Mouse (Mus musculus) frontal cortex, postnatal 14 days (tissue): Measurements from ENCODE around the gene Cnmd.

Experiments used
- DNase-seq, 2 experiments: peaks; one replicate each; pipeline ENCODE4 v3.0.0; 2022; ENCODE audit warnings: low spot score in 2 of 2

The Cnmd gene

DNA sequence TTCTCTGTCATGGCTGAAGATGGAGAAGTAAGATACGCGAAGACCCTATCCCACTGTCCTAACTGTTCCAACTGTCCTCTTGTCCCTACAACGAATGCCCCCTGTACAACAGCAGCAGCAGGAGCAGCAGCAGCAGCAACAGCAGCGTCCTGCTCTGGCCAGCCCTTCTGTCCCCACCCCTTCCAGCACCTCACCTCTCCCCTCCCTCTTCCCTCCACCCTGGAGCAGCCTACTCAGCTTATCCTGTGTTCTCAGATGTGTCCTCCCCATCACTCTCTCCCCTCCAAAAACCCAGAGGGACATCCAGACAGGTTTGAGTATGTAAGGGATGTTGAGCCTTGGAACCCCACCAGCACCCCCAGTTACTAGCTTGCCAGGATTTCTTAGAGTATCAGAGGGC lies at the start of gene Cnmd:
Cnmd (minus strand) TSS at position 170 of the 400 bp plus-strand sequence.
- no peak for DNase-seq

DNA sequence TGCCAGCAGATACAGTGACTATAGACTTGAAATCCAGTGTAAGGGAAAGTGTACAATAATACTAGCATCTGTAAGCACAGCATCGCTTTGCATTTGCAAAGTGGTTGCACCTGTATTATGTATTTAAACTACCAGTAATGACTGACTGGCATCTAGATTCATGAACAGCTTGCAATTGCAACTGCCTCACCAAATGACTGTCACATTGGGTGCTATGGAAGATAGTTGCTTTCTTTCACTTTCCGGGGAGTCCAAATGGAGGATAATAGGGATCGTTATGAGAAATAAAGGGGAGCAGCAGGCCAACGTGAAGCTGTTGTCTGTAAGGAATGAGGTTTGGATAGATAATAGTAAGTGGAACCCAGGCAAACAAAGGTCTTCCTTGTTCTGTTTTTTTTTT lies 49.3 kb upstream of the Cnmd start:
- no peak for DNase-seq

- no peak for DNase-seq
Measured at GRCm38 (mm10) chr14:79703523-79704172, 41.7 kb upstream of the Cnmd start.

DNA sequence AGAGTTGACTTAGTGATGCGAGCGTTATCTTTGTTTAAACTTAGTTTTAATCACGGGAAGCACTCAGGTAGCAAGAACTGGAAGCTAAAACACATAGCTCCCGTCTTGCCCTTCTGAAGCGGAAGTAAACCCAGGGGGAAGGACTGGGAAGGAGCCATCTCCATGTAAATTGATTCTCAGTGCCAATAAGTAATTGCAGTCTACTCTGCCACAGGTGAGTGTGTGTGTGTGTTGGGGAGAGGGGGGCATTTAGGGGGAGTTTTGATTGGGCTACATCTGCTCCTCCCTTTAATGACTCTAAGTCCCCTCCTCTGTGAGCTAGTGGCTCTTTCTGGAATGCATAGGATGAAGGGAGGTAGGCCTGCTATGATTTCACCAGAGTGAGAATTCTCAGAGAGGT lies 39.6 kb upstream of the Cnmd start:
- DNase-seq = no peak

GRCm38 (mm10) chr14:79701054-79701453 lies 39.1 kb upstream of the Cnmd start:
- DNase-seq = no peak

DNA sequence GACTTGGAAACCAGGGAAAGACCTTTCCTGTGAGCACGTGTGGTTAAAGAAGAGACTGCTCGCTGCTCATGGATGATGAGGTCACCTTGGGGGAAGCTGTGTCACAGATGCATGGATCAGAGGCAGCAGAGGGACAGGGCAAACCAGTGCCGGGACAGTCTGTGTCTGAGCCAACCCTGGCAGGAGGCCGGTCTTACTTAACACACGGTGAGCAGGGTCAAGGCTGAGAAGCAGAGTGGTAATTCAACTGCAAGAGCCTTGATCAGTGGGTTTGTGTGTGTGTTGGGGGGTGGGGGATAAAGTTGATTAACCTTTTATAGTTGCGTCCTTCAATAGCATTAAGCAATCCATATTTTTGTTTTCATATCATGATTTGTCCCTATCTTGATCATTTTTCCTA lies 37.4 kb upstream of the Cnmd start:
- no peak for DNase-seq

GRCm38 (mm10) chr14:79690068-79690844 lies 28.3 kb upstream of the Cnmd start:
- no peak for DNase-seq

GRCm38 (mm10) chr14:79680652-79681051 lies 18.7 kb upstream of the Cnmd start:
- no peak for DNase-seq

DNA sequence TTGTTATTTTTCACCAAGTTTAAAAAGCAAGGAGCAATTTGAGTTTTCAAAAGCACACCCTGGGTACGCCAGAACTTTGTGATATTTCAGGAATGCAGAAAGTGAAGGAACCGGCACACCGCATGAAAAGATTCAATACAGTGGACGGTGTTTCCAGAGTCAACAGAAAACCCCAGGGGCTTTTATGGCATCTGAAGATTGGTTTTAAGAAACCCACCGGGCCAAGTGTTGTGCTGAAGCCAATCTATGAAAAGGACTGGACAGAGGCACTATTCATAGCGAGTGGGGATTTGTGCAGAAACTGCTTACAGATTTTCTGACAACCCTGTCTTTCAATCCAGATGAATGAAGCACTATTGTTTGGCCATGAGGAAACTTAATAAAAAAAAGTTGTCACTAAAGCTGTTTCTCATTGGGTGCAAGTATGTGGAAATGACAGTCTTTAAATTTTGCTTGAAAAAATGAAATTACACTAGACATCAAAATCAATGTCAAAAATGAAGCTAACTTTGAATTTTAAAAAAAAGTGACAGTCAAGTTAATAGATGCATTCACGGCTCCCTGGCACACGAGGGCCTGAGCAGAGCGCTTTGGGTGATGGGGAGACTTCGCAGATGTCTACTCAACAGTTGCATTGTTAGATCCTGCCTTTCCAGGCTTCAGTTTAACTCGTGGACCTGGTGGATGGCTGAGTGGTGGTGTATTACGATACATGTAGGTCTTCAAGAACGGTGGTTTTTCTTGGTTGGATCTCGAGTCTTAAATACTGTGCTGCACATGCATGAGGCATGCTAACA lies 16.1 kb upstream of the Cnmd start:
- no peak for DNase-seq

- no peak for DNase-seq
Measured at GRCm38 (mm10) chr14:79677108-79677753, 15.3 kb upstream of the Cnmd start.

GRCm38 (mm10) chr14:79673083-79674013 lies 11.4 kb upstream of the Cnmd start:
- no peak for DNase-seq

DNA sequence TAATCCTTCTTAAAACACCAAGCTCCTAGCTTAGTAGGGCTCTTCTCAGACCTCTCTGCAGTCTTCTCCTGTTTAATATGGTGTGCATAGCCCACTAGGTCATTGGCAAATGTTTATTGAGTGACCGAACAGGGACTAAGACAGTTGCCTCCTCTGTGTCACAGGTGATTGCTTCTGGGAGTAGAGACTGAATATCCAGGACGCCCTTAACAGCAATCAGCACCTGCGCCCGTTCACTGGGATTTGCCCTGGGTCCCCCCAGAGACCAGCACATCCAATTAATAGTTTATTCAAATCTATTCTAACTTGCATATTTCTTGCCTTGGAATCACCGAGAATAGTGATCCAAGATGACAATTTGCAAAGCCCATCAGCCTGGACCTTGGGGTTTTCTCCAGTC lies 10.6 kb upstream of the Cnmd start:
- no peak for DNase-seq

DNA sequence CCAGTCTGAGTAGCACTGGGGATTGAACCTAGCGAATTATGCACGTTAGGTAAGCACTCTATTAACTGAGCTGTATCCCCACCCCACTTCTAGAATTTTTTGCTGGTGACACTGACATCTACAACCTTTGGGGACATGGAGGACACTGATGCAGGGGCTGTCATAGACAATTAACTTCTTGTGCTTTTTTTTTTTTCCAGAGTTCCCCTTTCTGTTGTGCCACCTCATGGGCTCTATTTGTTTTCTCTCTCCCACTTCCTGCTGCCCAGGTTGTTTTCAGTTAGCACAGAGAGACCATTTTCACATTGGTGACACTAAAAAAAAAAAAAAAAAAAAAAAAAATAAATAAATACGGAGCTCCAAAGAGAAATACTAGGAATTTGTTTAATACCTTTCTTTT lies 9.0 kb upstream of the Cnmd start:
- no peak for DNase-seq

DNA sequence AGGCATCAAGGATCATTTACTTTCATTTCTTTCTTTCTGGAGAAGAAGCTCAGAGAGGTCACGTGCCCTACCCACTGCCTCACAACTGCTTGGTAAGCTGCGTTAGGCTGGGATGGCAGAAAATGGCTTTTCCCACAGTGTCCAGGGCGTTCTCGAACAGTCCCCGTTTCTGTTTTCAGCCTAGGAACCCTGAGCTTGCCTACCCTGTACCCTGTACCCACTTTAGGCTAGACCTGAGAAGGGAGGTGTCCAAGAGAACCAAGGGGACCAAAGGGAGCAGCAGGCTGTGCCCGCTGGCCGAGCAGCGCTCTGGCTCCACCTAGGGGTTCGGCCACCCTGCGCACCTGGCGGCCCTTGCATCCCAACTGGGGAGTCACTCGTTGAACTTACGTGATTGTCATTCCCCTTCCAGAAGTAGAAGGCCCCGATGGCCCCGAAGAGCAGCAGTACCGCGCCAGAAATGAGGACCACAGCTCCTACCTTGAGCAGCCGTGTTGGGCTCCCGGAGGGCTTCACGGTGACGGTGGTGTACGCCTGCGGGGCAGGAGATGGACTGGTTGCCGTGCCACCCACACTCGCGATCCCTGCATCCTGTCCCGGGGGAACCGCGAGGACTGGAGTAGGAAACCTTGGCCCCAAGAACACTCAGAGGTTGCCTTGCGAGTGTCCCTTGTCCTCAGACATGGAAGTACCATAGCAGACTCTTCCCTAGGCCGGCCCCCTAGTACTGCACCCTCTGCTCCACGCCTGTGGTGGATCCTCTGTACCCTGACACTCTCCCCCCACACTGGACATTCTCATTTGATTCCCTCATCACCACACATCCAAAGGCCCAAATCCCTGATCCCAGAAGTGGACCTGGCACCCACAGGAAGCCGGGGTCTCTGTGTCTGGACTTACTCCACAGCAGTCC lies 709 bp downstream of the Cnmd start:
- peak; percentile 18 to 42 for DNase-seq

DNA sequence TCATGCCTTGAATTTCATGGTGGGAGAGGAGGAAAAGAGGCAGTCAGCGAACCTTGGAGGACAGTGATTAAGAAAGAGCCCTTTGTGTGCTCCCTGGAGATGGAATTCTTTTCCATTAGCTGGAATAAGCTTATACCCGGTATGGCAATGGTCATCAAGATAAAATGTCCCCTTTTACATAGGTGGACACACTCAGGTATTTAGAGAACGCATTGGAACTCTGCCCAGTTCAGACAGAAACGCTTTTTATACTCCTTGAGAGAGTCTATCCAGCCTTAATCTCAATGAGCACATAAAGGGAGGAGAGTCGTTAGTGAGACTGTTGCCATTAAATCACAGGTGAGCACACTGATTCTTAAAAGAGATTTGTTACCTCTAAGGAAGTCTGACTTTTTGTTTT lies 1.5 kb downstream of the Cnmd start:
- DNase-seq = no peak

- no peak for DNase-seq
Measured at GRCm38 (mm10) chr14:79658748-79659508, 3.0 kb downstream of the Cnmd start.

DNA sequence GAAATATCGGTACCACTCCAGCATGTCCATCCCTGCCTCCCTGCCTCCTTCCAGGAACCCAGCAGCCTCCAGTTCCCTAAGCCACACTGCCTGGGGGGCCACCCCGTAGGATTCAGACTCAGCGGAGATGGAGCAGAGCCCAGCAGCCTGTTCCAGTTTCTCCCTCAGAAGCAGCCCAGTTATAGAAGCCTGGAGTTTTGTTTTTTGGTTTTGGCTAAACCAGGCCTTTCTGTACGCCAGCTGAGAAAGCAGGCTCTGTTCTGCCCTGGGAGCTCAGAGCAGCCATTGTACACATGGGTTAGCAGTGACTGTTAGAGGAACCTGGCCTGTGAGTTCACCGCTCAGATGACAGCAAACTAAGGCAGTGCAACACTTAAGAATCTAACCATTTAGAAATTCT lies 3.7 kb downstream of the Cnmd start:
- DNase-seq = peak; percentile 49 to 51

DNA sequence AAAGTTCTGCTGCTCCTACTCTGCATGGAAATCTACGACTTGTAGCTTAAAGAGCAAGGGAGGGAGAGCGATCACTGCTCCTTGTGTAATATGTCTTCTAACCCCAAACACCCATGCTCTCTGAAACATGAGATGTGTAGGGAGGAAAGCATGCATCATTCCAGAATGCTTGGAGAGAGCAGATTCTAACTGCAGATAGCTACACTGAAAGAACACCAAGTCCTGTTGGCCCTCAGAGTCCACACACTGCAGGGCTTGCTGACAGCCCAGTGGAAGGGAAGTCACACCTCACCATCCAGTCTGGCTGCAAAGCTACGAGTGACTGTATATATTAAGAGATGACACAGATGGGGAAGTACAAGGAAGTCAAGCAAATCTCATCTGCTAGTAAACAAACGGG lies 9.3 kb downstream of the Cnmd start:
- DNase-seq = no peak

DNA sequence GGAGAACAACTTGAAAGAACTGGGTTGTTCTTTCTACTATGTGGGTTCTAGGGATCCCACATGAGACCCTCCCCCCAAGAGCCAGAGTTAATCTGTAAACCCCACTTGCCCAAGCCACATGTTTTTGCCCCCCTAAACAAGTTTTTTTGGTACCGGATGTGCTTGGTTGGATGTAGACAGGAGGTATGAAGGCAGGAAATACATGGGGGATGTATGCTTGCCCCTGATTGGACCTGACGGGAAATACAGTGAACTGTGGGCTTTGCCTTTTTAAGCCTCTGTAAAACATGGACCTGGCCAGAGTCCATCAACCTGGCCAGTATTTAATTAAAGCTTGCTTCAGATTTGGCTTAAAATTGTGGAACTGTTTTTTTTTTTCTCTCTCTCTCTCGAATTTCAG lies 12.3 kb downstream of the Cnmd start:
- no peak for DNase-seq
